Mouse (Mus musculus): Measurements from ENCODE around the gene Gm9837. TPM values are rescaled to one million over a fixed set of nuclear protein-coding genes. Genes with fewer than 3 reads are reported as not detected.
A peak's percentile ranks its signal among the peaks of the same experiment; 100 is the strongest.

Gene Gm9837
- not detected in 2 replicates for total RNA-seq (2015; ENCODE audit: low replicate concordance)
- not detected in 2 replicates for total RNA-seq (2017; ENCODE audit: low replicate concordance)

DNA sequence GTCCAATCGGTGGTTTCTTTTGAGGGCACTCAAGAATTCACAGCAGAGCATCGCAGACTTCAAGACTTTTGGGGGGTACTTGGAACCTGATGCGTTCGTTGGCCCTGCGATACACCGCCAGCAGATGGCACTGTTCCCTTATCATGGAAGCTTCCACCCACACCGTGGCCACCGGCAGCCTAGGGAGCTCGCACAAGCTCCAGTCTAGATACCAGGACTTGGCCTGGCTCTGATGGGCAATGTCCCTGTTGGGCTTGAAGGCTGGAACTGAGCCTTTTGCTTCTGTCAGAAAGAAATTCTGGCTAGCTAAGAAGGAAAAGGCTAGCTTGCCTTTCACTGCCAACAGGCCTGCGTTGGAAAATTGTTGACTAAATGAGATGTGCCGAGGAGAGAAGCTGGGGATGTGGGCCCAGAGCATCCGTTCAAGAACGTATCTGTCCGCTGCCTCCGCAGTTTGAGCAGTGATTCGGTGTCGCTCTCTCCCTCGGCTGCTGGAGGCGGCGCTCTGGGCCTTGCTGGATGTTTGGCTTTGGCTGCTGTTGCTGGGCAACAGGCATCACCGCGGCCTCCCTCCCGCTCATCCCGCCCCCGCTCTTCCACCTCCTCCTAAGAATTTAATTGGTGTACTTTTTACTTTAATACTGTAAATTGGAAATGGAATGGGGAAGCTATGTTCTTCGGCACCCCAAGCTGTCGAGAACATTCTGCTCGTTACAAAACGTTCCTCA, at the start of gene Gm9837:
Gm9837 (minus strand) TSS at position 512 of the 728 bp plus-strand sequence.
- peak; percentile 88 for ATAC-seq (replicated peaks; ENCODE audit: low FRiP score, poor library complexity, severe bottlenecking)

DNA sequence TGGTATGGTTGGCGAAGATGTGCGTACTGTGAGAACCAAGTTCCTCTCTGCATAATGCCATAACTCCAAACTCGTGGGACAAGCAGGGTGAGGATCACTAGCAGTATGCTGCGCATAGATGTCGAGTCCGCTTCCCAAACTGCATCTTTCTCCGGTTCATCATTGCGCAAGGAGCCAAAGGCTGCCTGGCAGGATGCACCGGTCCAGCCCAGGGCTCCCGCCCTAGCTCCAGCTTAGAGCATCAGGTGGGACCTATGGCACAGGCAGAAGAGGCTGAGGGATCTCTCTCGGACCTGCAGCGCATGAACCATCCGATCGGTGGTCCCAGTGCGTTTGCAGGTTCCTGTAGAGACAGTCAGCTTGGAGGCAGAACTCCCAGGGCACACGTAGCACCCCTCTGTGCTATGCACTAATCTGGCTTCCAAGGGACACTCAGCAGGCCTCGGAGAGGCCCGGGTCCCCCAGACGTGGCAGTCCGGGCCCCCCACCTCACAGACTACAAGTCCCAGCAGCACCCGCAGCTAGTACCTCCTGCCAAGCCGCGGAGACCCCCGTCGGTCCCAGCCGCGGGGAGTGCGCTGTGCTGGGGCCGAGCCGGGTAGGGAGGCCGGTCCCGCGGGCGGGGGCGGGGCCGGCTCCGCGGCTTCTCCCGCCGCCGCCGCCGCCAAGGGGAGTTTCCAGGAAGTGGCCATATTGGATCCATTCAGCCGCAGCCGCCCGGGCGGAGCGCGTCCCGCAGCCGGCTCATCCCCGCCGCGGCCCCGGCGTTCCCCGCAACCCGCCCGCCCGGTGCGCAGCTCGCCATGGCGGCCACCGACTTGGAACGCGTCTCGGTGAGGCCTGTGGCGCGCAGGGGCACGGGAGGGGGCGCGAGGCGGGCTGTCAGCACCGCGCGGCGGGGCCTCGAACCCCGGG, 49.2 kb upstream of the Gm9837 start, which contains the start of gene Sept8:
Sept8 (plus strand) TSS at position 51 of the 915 bp plus-strand sequence.
- ATAC-seq (replicated peaks; ENCODE audit: low FRiP score, poor library complexity, severe bottlenecking), result peak; percentile 55

DNA sequence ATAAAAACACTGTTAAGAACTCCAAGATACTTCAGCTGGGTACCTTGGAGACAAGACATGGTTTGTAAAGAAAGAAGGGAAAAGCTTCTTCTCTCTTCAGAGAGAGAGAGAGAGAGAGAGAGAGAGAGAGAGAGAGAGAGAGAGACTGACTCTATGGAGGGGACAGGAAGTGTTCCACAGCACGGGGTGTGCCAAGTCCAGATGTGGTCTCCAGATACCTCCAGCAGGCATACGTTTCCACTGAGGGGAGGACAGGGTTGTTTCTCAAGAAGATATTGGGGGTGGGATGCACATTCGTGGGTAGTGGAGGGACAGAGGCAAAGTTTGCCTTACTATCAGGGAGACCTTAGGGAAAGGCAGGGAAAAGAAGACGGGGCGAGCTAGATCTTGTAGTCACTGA, 48.5 kb upstream of the Gm9837 start:
- ATAC-seq (replicated peaks; ENCODE audit: low FRiP score, poor library complexity, severe bottlenecking), result 0 out of 2 replicates have a peak, but pooled peaks have one; percentile 31

GRCm38 (mm10) chr11:53516775-53517627, 46.7 kb upstream of the Gm9837 start:
- no peak for ATAC-seq (replicated peaks; ENCODE audit: low FRiP score, poor library complexity, severe bottlenecking)

DNA sequence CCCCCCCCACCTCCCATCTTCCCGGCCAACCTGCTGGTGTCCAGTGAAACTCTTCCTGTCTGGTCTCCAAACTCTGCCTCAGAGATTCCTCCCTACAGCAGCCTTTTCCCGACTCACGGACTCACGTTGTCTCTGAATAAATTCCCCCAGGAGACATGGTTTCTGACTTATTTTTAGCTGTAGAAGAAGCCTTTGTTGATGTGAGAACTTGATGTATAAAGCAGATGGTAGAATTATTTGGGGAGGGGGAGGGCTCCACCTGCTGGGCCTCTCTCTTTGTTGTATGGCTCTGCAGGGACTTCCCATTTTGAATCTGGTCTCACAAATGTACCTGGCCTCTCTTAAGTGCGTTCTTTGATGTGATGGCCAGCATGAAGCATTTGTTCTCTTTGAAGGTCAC, 40.1 kb upstream of the Gm9837 start:
- ATAC-seq (replicated peaks; ENCODE audit: low FRiP score, poor library complexity, severe bottlenecking), result no peak

DNA sequence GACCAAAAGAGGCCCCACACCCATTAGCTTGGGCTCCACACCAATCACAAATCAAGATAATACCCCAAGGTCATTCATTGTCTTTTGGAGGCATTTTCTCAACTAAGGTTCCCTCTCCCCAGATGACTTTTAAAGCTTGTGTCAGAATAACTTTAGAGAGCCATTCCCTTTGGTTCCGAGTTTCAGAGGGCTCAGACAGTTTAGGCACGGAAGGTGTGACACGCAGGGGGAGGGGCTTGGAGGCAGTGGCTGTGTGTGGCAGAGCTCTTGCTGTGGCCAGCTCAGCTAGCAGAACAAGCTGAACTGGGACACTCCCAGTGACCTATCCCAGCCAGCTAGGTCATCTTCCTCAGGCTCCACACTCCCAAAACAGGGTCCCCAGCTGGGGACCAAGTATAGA, 38.3 kb upstream of the Gm9837 start:
- 0 out of 2 replicates have a peak, but pooled peaks have one; percentile 14 for ATAC-seq (replicated peaks; ENCODE audit: low FRiP score, poor library complexity, severe bottlenecking)

GRCm38 (mm10) chr11:53508152-53508551, 37.9 kb upstream of the Gm9837 start:
- no peak for ATAC-seq (replicated peaks; ENCODE audit: low FRiP score, poor library complexity, severe bottlenecking)

GRCm38 (mm10) chr11:53507098-53507805, 37.0 kb upstream of the Gm9837 start:
- ATAC-seq (replicated peaks; ENCODE audit: low FRiP score, poor library complexity, severe bottlenecking), result no peak

GRCm38 (mm10) chr11:53505026-53505663, 34.9 kb upstream of the Gm9837 start:
- no peak for ATAC-seq (replicated peaks; ENCODE audit: low FRiP score, poor library complexity, severe bottlenecking)

DNA sequence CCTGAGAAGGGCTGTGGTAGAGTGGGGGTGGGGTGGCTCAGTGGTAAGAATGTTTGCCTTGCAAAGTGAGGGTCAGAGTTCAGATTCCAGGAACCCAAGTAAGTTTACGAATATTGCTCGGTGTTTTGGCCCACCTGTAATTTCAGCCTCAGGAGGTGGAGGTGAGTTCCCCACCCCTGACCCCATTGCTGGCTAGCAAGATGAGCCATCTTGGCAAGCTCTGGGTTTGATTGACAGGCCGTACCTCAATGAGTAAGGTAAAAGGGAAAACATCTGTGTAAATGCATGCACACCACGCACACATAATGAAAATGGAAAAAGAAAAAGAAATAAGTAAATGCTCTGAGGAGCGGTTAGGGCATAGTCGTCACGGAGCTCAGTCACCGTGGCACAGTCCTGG, 34.1 kb upstream of the Gm9837 start:
- no peak for ATAC-seq (replicated peaks; ENCODE audit: low FRiP score, poor library complexity, severe bottlenecking)

DNA sequence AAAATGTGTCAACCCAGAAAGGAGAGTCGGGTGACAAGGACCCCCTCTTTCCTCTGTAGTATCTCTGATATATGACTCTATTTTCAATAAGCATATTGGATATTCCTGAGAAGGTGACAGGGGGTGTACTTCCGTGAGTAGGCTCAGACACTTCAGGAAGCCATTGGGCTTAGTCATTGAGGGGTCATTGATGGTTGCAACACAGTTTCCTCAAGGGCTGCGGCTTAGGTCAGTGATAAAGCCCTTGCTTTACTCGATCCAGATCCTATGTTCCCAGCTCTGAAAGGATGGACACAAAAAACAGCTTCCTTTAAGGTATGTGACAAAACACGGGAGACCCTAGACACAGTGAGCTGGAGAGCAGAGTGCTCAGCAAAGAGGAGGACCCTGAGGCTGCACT, 33.5 kb upstream of the Gm9837 start:
- ATAC-seq (replicated peaks; ENCODE audit: low FRiP score, poor library complexity, severe bottlenecking), result no peak

DNA sequence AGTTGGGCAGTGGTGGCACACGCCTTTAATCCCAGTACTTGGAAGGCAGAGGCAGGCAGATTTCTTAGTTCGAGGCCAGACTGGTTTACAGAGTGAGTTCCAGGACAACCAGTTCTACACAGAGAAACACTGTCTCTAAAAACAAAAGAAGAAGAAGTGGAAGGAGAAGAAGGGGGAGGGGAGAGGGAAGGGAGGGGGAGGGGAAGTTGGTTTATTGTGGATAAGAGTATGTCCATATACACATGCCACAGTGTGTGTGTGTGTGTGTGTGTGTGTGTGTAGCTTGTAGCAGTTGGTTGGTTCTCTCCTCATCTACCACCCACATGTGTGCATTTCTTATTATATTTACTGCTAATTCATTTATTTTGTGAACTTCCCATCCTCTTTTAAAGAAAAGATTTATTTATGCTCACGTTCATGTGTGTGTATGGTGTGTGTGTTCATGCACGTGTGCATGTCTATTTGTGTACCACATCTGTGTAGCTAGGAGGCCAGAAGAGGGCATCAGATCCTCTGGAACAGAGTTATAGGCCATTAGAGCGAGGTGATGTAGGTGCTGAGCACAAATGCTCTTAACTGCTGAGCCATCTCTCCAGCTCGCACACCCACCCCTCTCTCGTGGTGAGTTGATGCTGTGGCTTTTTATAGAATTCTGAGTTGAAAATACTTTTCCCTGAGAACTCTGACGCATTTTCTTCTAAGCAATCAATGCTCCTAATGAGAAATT, 31.9 kb upstream of the Gm9837 start:
- peak; percentile 53; the same call in 1 of the 2 replicates for ATAC-seq (replicated peaks; ENCODE audit: low FRiP score, poor library complexity, severe bottlenecking)

- ATAC-seq (replicated peaks; ENCODE audit: low FRiP score, poor library complexity, severe bottlenecking), result peak; percentile 76
These were observed 30.3 kb upstream of the Gm9837 start for GRCm38 (mm10) chr11:53500569-53500968.

DNA sequence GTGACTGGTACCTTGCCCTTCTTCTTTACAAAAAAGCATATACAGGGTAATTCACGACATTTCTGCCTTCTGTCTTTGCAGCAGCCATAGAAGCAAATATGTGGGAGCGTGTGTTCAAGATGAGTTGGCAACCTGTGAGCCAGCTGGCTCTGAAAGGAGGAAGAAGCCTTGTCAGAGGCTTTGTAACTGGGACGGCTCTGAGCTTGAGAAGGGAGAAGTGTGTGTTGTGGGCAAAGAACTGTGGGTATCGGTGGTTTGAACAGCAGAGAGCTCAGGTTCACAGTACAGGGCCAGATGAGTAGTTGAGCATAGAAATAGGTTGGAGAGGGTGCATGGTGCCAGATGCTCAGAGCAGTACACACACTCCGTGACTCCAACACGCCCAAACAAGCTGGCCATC, 26.7 kb upstream of the Gm9837 start:
- ATAC-seq (replicated peaks; ENCODE audit: low FRiP score, poor library complexity, severe bottlenecking), result no peak

DNA sequence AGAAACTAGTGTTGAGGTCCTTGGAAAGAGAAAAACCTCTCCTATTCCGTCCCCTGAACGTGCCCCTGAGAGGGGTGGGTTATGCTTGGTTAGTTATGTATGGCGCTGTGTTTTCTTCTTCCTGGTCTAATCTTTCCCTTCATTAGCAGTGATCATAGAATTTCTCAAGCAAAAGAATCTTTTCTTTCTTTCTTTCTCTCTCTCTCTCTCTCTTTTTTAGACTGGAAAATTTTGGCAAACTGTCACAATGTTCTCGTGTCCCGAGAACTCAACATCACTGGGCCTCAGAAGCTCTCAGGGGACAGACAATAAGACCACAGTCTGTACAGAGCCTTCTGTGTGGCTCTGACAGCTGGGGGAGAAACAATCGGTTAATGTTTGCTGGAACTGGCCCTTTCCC, 25.1 kb upstream of the Gm9837 start:
- ATAC-seq (replicated peaks; ENCODE audit: low FRiP score, poor library complexity, severe bottlenecking), result no peak

DNA sequence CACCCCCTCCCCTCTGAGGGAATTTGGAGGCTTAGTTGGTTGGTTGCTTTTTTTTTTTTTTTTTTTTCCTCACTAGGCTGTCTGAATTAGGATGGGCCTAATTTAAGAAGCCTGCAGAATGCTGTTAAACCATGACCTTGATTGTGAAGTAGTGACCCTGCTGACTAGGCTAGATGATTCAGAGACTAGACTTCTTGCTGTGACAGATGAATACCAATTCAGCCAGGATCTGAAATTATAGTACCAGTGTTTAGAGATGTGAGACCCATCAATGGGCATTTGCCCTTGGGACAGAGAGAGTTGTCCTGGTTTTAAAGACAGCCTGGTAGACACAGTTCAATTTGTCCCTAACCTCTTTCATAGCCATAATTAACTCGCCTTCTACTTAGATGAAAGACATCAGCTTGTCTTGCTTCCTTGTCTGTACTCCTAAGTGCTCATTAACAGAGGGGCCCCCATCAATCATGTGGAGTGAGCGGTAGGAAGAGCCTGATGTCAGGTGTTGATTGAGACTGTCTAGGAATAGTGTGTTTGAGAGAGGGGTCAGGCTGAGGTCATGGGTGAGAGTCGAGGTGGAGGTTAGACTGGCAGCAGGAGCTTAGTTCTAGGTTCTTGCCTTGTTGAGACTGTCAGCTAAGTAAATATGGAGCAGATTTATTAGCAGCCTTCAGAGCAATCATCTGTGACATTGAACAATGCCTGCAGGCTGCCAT, 23.1 kb upstream of the Gm9837 start:
- ATAC-seq (replicated peaks; ENCODE audit: low FRiP score, poor library complexity, severe bottlenecking), result no peak

GRCm38 (mm10) chr11:53491954-53492401, 21.7 kb upstream of the Gm9837 start:
- ATAC-seq (replicated peaks; ENCODE audit: low FRiP score, poor library complexity, severe bottlenecking), result no peak
